Mouse (Mus musculus) heart, adult 2 months (tissue): ENCODE results near the gene Neo1.

ENCODE experiments used
- CTCF ChIP-seq: fragments of 200-600 bp; IDR thresholded peaks from 2 replicates; pipeline ENCODE4 v1.8.1; 2022; ENCODE audit warnings: antibody characterized with exemption, mild to moderate bottlenecking, moderate library complexity
- POLR2A ChIP-seq: fragments of 200-500 bp; IDR thresholded peaks from 2 replicates; pipeline ENCODE4 v1.6.1; 2011; ENCODE audit warnings: mild to moderate bottlenecking, low read depth, low read length, control low read depth; ENCODE audit not compliant: insufficient read depth

GRCm38 (mm10) chr9:59024245-59024844 is 11.9 kb downstream of the Neo1 start:
- TF ChIP-seq CTCF: no peak
- no peak for TF ChIP-seq POLR2A
